Mouse (Mus musculus) layer of hippocampus, adult 9-11 months (tissue): Measurements from ENCODE around the gene Rabgap1l.

Experiments used
- DNase-seq: peaks from one replicate; pipeline ENCODE4 v3.0.0; 2022

The Rabgap1l gene

GRCm38 (mm10) chr1:160373306-160373705 lies 419.7 kb downstream of the Rabgap1l start:
- DNase-seq = no peak

- no peak for DNase-seq
Observed at GRCm38 (mm10) chr1:160371696-160372095, 421.3 kb downstream of the Rabgap1l start.

GRCm38 (mm10) chr1:160370552-160370951 lies 422.5 kb downstream of the Rabgap1l start:
- DNase-seq = peak; percentile 52

- no peak for DNase-seq
Observed at GRCm38 (mm10) chr1:160366615-160367014, 426.4 kb downstream of the Rabgap1l start.

GRCm38 (mm10) chr1:160357268-160357667 lies 435.7 kb downstream of the Rabgap1l start:
- no peak for DNase-seq

- no peak for DNase-seq
Observed at GRCm38 (mm10) chr1:160353732-160354455, 439.1 kb downstream of the Rabgap1l start.

- no peak for DNase-seq
Observed at GRCm38 (mm10) chr1:160352309-160352708, 440.7 kb downstream of the Rabgap1l start.

- DNase-seq = peak; percentile 85
Observed at GRCm38 (mm10) chr1:160351880-160352234, 441.2 kb downstream of the Rabgap1l start.

- DNase-seq = no peak
Observed at GRCm38 (mm10) chr1:160351146-160351879, 441.7 kb downstream of the Rabgap1l start.

GRCm38 (mm10) chr1:160340653-160341052 lies 452.4 kb downstream of the Rabgap1l start:
- DNase-seq = no peak

- DNase-seq = no peak
Observed at GRCm38 (mm10) chr1:160339374-160339773, 453.6 kb downstream of the Rabgap1l start.

- DNase-seq = no peak
Observed at GRCm38 (mm10) chr1:160334791-160335190, 458.2 kb downstream of the Rabgap1l start.

- DNase-seq = peak; percentile 76
Observed at GRCm38 (mm10) chr1:160330828-160331227, 462.2 kb downstream of the Rabgap1l start.

- no peak for DNase-seq
Observed at GRCm38 (mm10) chr1:160330222-160330621, 462.8 kb downstream of the Rabgap1l start.

GRCm38 (mm10) chr1:160329788-160330187 lies 463.2 kb downstream of the Rabgap1l start:
- no peak for DNase-seq

- no peak for DNase-seq
Observed at GRCm38 (mm10) chr1:160327531-160327930, 465.5 kb downstream of the Rabgap1l start.

- no peak for DNase-seq
Observed at GRCm38 (mm10) chr1:160325542-160325941, 467.5 kb downstream of the Rabgap1l start.

GRCm38 (mm10) chr1:160320690-160321089 lies 472.3 kb downstream of the Rabgap1l start:
- DNase-seq = no peak

- no peak for DNase-seq
Observed at GRCm38 (mm10) chr1:160318057-160318725, 474.8 kb downstream of the Rabgap1l start.

- DNase-seq = no peak
Observed at GRCm38 (mm10) chr1:160316239-160316638, 476.8 kb downstream of the Rabgap1l start.

- DNase-seq = no peak
Observed at GRCm38 (mm10) chr1:160312658-160313057, 480.4 kb downstream of the Rabgap1l start.

GRCm38 (mm10) chr1:160311861-160312260 lies 481.1 kb downstream of the Rabgap1l start:
- no peak for DNase-seq

GRCm38 (mm10) chr1:160309951-160310350 lies 483.1 kb downstream of the Rabgap1l start:
- DNase-seq = no peak

GRCm38 (mm10) chr1:160308996-160309395 lies 484.0 kb downstream of the Rabgap1l start:
- DNase-seq = no peak
